Mouse (Mus musculus) spleen, adult 2 months (tissue): ENCODE measurements around the gene Ankrd40. TPM values are rescaled to one million over a fixed set of nuclear protein-coding genes. Genes with fewer than 3 reads are reported as not detected.

ENCODE experiments used
- DNase-seq, 2 experiments: peaks; one replicate each; pipeline versions ENCODE4 v3.0.0 to v3.0.0-alpha.2; 2012 to 2021; ENCODE audit warnings: low spot score in 2 of 2, low read depth in 1 of 2
- H3K27ac ChIP-seq: fragments of 200-500 bp; 2 replicates; pipeline ENCODE4 v1.5.1; 2012; ENCODE audit warnings: low read length, inconsistent platforms; ENCODE audit not compliant: insufficient read depth
- H3K27me3 ChIP-seq: fragments of 200-500 bp; 2 replicates; pipeline ENCODE4 v1.6.1; 2012; ENCODE audit warnings: mild to moderate bottlenecking, moderate library complexity, low read length, inconsistent platforms; ENCODE audit not compliant: control insufficient read depth, insufficient read depth
- H3K36me3 ChIP-seq: fragments of 200-500 bp; 2 replicates; pipeline ENCODE4 v1.6.1; 2012; ENCODE audit warnings: mild to moderate bottlenecking, low read length, inconsistent platforms; ENCODE audit not compliant: control insufficient read depth, insufficient read depth
- H3K4me1 ChIP-seq: fragments of 200-500 bp; 2 replicates; pipeline ENCODE4 v1.6.1; 2011; ENCODE audit warnings: inconsistent platforms; ENCODE audit not compliant: control insufficient read depth, insufficient read depth, insufficient read length
- H3K4me3 ChIP-seq: fragments of 200-500 bp; 2 replicates; pipeline ENCODE4 v1.5.1; 2011; ENCODE audit warnings: mild to moderate bottlenecking, inconsistent platforms; ENCODE audit not compliant: insufficient read depth, insufficient read length; ENCODE audit errors: extremely low read depth
- CTCF ChIP-seq: fragments of 200-500 bp; IDR thresholded peaks from 2 replicates; pipeline ENCODE4 v1.5.1; 2011; ENCODE audit warnings: mild to moderate bottlenecking, inconsistent platforms; ENCODE audit not compliant: insufficient read depth, insufficient read length, insufficient replicate concordance; ENCODE audit errors: extremely low read depth
- POLR2A ChIP-seq: fragments of 200-500 bp; IDR thresholded peaks from 2 replicates; pipeline ENCODE4 v1.6.1; 2011; ENCODE audit warnings: low read depth, low read length, inconsistent platforms
- WGBS: fragments of 180-500 bp; shearing (Covaris S2); methylation state at CpG from one replicate; pipeline ENCODE4 v1.1.7; 2018; 5-methylcytosine and 5-hydroxymethylcytosine counted together
- polyA plus RNA-seq: library from polyadenylated mRNA; depleted of rRNA; stranded (reverse); fragments of >200 nt; gene quantifications from 2 replicates; pipeline ENCODE4 v1.2.3, GENCODE M21; 2012

The Ankrd40 gene
- polyA plus RNA-seq, 1 experiment, result 50.7 TPM

DNA sequence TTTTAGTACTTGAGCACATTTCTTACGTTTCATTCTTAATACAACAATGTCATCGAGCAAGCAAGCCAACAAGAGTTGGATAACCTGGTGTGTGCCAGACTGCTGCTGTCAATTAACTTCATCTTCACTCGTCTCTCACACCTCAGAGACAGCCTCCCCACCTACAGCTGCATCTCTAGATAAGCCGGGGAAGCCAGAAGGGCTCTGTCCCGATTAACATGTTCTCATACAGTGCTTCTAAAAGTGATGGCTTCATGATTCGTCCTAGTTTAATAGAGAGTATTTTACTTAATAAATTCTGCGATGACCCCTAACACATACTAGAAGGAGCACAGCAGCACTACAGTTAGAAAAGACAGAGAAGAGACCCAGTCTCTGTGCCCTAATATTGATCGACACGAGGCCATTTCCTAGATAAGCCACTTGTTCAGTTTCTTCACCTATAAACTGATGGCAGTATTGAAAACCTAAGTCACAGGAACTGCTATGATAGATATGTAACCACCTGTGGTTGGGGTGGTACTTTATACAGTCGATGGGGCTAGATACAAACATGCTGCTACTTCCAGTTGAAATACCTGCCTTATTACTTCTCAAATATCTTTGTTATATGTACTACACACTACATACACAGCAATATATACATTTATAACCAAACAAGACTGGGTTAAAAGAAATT, 37.6 kb upstream of the Ankrd40 start:
- DNase-seq, result no peak
- H3K27me3 ChIP-seq, result no peaks in the 10 kb centered on the region
- no peaks in the 10 kb centered on the region for H3K4me1 ChIP-seq
- TF ChIP-seq POLR2A, result no peak
- TF ChIP-seq CTCF, result no peak
- H3K27ac ChIP-seq, result no peak overlapping the region
- H3K36me3 ChIP-seq, result peaks cover 52% of the 10 kb centered on the region
- no peak overlapping the region for H3K4me3 ChIP-seq
- WGBS, result 87% methylated on average over 10 of the region's 10 CpGs

DNA sequence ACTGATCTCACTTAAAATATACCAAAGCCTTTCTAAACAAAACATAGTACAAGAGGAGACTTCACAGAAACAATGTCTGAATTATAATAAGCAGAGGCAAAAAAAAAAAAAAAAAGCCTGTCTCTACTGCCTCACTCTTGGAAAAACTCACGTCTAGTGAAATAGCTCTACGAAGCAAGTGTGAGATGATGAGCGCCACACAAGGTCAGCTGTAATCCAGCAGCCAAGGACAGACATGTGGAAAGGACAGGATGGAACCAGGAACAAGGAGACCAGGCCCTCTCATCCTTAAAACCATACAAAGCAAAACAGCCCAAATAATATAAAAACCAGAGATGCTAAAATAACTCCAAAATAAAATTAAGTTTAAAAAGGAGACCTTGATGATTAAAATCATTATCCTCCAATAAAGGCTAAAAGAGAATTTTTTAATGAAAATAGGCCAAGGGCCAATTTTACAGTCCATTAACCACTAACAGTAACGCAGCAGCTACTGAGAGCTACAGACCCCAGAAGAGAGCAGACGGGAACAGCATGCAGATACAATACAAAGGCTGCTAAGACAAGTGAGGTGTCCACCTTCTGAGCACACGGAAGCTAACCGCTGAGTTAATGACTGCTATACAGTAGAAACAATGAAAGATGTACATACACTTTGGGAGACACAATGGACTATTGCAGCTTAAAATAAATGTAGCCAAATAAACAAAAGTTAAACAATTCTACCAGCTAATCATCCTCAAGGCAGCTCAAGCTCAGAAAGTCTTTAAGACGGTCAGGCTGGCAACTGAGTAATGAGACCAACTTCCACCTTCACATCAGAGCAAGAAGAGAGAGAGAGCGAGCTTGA, 32.6 kb upstream of the Ankrd40 start:
- DNase-seq, result no peak
- no peak for TF ChIP-seq POLR2A
- no peak for TF ChIP-seq CTCF
- Histone ChIP-seq H3K27me3 (no peaks in the 10 kb centered on the region), H3K4me1 (no peaks in the 10 kb centered on the region), H3K4me3 (no peak overlapping the region), H3K36me3 (peaks cover 58% of the 10 kb centered on the region), H3K27ac (no peak overlapping the region)
- WGBS, result 95% methylated on average over 9 of the region's 9 CpGs

DNA sequence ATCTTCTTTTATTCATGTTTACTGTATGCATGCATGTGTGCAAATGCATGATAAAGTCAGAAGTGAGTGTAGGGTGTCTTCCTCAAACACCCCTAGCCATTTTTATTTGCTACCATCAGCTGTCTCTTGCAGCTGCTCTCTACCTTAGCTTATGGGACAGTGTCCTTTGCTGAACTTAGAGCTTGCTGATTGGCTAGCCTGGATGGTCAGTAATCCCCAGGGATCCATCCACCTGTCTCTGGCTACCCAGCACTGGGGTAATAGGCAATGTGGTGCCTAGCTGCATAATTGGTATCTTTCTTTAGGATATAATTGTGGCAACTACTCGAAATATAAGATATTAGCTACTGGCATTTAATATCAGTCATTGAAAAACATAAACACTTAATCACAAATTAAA, 15.1 kb upstream of the Ankrd40 start:
- Histone ChIP-seq H3K4me3 (no peak overlapping the region), H3K36me3 (no peaks in the 10 kb centered on the region; the same call in 1 of the 2 replicates), H3K27ac (no peak overlapping the region), H3K4me1 (peaks cover 7% of the 10 kb centered on the region; the same call in 1 of the 2 replicates), H3K27me3 (no peaks in the 10 kb centered on the region)
- no peak for DNase-seq
- WGBS, result 75% methylated on average over 1 of the region's 1 CpGs
- no peak for TF ChIP-seq CTCF
- TF ChIP-seq POLR2A, result no peak

DNA sequence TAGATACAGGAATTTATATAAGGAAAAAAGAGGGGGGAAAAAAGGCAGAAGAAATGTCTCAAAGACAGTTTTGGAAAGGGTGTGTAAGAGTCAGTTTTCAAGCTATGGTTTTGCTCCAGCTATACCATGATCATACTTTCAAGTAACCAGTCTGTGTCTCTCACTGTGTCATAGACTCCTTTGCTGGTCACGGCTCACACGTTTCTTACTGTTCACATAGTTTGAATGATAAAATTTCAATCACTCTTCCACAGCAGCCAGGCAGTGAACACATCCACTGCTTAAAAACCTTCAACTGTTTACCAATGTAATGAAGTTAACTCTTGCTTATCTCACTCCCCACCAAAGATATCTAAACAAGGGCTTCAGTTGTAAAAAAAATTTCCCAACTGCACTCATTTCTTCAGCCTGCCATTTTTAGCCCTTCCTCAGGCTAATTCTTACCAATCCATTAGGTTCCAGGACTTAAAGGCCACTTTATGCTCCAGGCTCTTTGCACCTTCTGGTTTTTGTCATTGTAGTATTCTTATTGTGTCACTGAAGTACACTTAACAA, 13.6 kb upstream of the Ankrd40 start:
- H3K36me3 ChIP-seq, result no peaks in the 10 kb centered on the region; the same call in 1 of the 2 replicates
- 68% methylated on average over 2 of the region's 2 CpGs for WGBS
- no peak overlapping the region for H3K27ac ChIP-seq
- no peak overlapping the region for H3K4me3 ChIP-seq
- TF ChIP-seq CTCF, result no peak
- TF ChIP-seq POLR2A, result no peak
- peaks cover 7% of the 10 kb centered on the region; the same call in 1 of the 2 replicates for H3K4me1 ChIP-seq
- no peak for DNase-seq
- no peaks in the 10 kb centered on the region for H3K27me3 ChIP-seq

DNA sequence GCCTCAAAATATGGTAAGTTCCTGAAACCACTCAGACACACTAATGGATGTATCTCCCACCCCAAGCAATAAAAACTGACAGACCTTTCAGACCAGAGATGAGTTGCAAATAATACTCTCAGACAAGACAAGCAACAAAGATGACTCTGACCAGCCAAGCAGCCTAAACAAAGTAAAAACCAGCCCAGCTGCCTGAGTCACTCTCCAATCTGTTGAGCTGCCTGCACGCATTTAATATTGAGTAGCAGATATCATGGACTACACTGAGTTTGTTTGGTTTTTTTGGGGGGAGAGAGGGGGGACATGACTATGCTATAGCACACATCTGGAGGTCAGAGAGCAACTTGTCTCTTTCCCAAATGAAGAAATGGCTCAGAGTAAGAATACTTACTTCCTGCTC, 12.5 kb upstream of the Ankrd40 start:
- no peak overlapping the region for H3K4me3 ChIP-seq
- WGBS, result 71% methylated on average over 1 of the region's 1 CpGs
- TF ChIP-seq POLR2A (no peak), CTCF (no peak)
- no peaks in the 10 kb centered on the region for H3K27me3 ChIP-seq
- no peaks in the 10 kb centered on the region; the same call in 1 of the 2 replicates for H3K36me3 ChIP-seq
- DNase-seq, result no peak
- H3K27ac ChIP-seq, result no peak overlapping the region
- H3K4me1 ChIP-seq, result peaks cover 7% of the 10 kb centered on the region; the same call in 1 of the 2 replicates

DNA sequence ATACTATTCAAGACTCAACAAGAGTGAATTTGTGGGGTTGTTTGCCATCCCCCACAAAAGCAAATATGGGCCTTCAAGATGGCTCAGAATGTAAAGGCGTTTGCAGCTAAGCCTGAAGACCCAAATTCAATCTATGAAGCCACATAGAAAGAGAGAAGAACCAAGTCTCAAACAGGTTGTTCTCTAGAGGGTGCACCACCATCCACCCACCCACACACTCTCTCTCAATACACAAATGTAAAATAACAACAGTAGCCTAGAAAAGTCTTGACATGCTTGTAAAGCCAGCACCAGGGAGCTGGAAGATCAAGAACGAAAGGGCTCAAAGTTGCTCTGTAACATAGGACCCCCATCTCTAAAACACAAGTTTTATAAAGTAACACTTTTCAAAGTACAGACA, 11.3 kb upstream of the Ankrd40 start:
- 83% methylated on average over 2 of the region's 2 CpGs for WGBS
- Histone ChIP-seq H3K27ac (no peak overlapping the region), H3K27me3 (no peaks in the 10 kb centered on the region), H3K4me3 (no peak overlapping the region), H3K36me3 (no peaks in the 10 kb centered on the region; the same call in 1 of the 2 replicates), H3K4me1 (peaks cover 7% of the 10 kb centered on the region; the same call in 1 of the 2 replicates)
- TF ChIP-seq POLR2A (no peak), CTCF (no peak)
- no peak for DNase-seq
